Comparison of ENCODE assay signal across 25 mouse cellular contexts in the genomic region with DNA sequence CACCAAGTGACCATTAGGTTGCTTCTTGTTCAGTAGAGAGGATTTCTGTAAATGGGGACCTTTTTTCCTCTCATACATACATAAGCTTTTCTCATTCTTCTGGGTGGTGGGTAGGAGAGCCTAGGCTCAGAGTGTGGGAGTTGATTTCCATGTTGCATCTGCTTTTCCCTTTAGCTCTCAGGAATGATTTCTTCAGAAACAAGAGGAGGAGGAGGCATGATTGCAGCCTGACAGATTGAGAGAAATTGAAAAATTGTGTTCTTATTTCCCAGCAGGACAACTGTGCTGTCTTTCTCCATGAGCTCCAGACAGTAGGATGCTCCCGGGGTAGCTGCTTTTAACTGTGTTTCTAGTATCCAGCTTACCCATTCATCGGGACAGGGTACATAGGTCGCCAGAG. TPM values are rescaled to one million over a fixed set of nuclear protein-coding genes. Genes with fewer than 3 reads are reported as not detected.
A peak's percentile ranks its signal among the peaks of the same experiment; 100 is the strongest.
DNase-seq lines count a peak whose midpoint lies in the region; ATAC-seq and TF ChIP-seq lines count a peak whose summit lies in the region.
"Had no signal": no experiment of that assay in that cellular context is flagged by ENCODE, and none has a peak within 500 bp of the region (broad histone marks: within the 10 kb centered on the region; RNA-seq: fewer than 3 reads in every experiment).

No protein-coding gene starts in this region.

- H3K27me3 ChIP-seq in heart, embryonic 12.5 days (replicated peaks) = no peaks in the 10 kb centered on the region
- H3K27me3 ChIP-seq in spleen, adult 2 months (ENCODE audit: control insufficient read depth, insufficient read depth, low read length) = no peaks in the 10 kb centered on the region
- H3K27me3 ChIP-seq: embryonic facial prominence, embryonic 13.5 days; forebrain, embryonic 13.5 days; hindbrain, embryonic 15.5 days; liver, embryonic 15.5 days; lung, embryonic 15.5 days had no signal

- peaks cover 11% of the 10 kb centered on the region for H3K36me3 ChIP-seq in heart, embryonic 12.5 days
- 0 out of 2 replicates have a peak, but pooled peaks cover 3% of the 10 kb centered on the region for H3K36me3 ChIP-seq in spleen, adult 2 months (ENCODE audit: control insufficient read depth, insufficient read depth, low read length)
- H3K36me3 ChIP-seq: hindbrain, embryonic 15.5 days; liver, embryonic 15.5 days; lung, embryonic 15.5 days had no signal

- H3K9ac ChIP-seq in heart, embryonic 12.5 days = no peak overlapping the region
- H3K9ac ChIP-seq: embryonic facial prominence, embryonic 13.5 days; forebrain, embryonic 13.5 days; hindbrain, embryonic 15.5 days; liver, embryonic 15.5 days; lung, embryonic 15.5 days had no signal

- DNase-seq in heart, postnatal 36 days = no peak
- peak; percentile 34 to 67 for DNase-seq in layer of hippocampus, adult 18-20 months (ENCODE audit: low spot score in 2 of 2)
- DNase-seq in layer of hippocampus, postnatal 25 days (ENCODE audit: extremely low spot score in 1 of 2, low spot score in 1 of 2) = no peak
- no peak for DNase-seq in spleen, adult 2 months (ENCODE audit: low read depth in 1 of 2, low spot score in 2 of 2)
- DNase-seq in spleen, adult 12 weeks (ENCODE audit: low spot score) = no peak
- DNase-seq in lung, postnatal 36 days = no peak
- DNase-seq: adrenal gland, adult 8-10 months; cerebellum, adult 2 months; cerebellum, postnatal 25 days; embryo, embryonic 11 days; gastrocnemius, postnatal 14 days; kidney, adult 2 months; left cerebral cortex, postnatal 4 days; liver; lung, postnatal 4 days had no signal

- H3K4me2 ChIP-seq in heart, embryonic 12.5 days = no peak overlapping the region
- H3K4me2 ChIP-seq: embryonic facial prominence, embryonic 13.5 days; forebrain, embryonic 13.5 days; hindbrain, embryonic 15.5 days; liver, embryonic 15.5 days; lung, embryonic 15.5 days had no signal

- intact Hi-C loops in heart, postnatal 36 days (cut with DNase I) = no loop called here

- ATAC-seq in heart, embryonic 12.5 days (ENCODE audit: insufficient number of reproducible peaks, low FRiP score) = no peak
- ATAC-seq: forebrain, embryonic 13.5 days; midbrain, embryonic 16.5 days had no signal

- 86% methylated on average over 3 of the region's 3 CpGs for WGBS in heart, embryonic 12.5 days
- WGBS in spleen, adult 2 months = 97% methylated on average over 3 of the region's 3 CpGs

- H3K9me3 ChIP-seq in heart, embryonic 12.5 days (replicated peaks) = no peaks in the 10 kb centered on the region
- H3K9me3 ChIP-seq: embryonic facial prominence, embryonic 13.5 days; forebrain, embryonic 13.5 days; hindbrain, embryonic 15.5 days; liver, embryonic 15.5 days; lung, embryonic 15.5 days; midbrain, embryonic 10.5 days had no signal

- H3K4me1 ChIP-seq in heart, embryonic 12.5 days (replicated peaks) = peaks cover 73% of the 10 kb centered on the region
- H3K4me1 ChIP-seq in spleen, adult 2 months (ENCODE audit: control insufficient read depth, insufficient read depth, insufficient read length) = peaks cover 7% of the 10 kb centered on the region

- peak overlapping the region; percentile 97 for H3K27ac ChIP-seq in heart, embryonic 12.5 days (ENCODE audit: poor library complexity, severe bottlenecking)
- 0 out of 2 replicates have a peak overlapping the region, but pooled peaks have one; percentile 14 for H3K27ac ChIP-seq in spleen, adult 2 months (ENCODE audit: insufficient read depth, low read length)
- H3K27ac ChIP-seq: embryonic facial prominence, embryonic 13.5 days; forebrain, embryonic 13.5 days; hindbrain, embryonic 15.5 days; kidney, postnatal 0 days; liver, embryonic 15.5 days; lung, embryonic 15.5 days; midbrain, embryonic 10.5 days; stomach, postnatal 0 days had no signal

- TF ChIP-seq POLR2A in spleen, adult 2 months (IDR thresholded peaks at IDR 0.05; ENCODE audit: low read depth, low read length) = no peak

- TF ChIP-seq CTCF in spleen, adult 2 months (IDR thresholded peaks at IDR 0.05; ENCODE audit: extremely low read depth, insufficient read depth, insufficient read length, insufficient replicate concordance) = no peak

- no peak overlapping the region for H3K4me3 ChIP-seq in heart, embryonic 12.5 days
- H3K4me3 ChIP-seq in spleen, adult 2 months (ENCODE audit: extremely low read depth, insufficient read depth, insufficient read length) = no peak overlapping the region
- H3K4me3 ChIP-seq: embryonic facial prominence, embryonic 13.5 days; forebrain, embryonic 13.5 days; hindbrain, embryonic 15.5 days; liver, embryonic 15.5 days; lung, embryonic 15.5 days; midbrain, embryonic 10.5 days had no signal

RNA-seq across cellular contexts. Expression of gene Mmd, which starts 5.3 kb away (rescaled TPM):
- polyA plus RNA-seq in heart, embryonic 12.5 days (2016; fragmentation: Nextera tagmentation; extraction: Ambion mirVana) = 111 and 118 TPM in 2 replicates
- 10 to 100 TPM; 21.8 to 38.8 TPM for total RNA-seq in heart, postnatal 36 days (2021)
- total RNA-seq in layer of hippocampus, adult 18-20 months (2021) = 100 to 1,000 TPM; 376 to 382 TPM
- 100 to 1,000 TPM; 342 to 379 TPM for total RNA-seq in layer of hippocampus, postnatal 25 days (2021)
- 9.6 and 14.8 TPM in 2 replicates for polyA plus RNA-seq in spleen, adult 2 months (2012; rRNA removed)

Comparison
In these comparisons a context has a peak if more than half of its experiments do, and no peak if none do; other contexts are left out.
1. DNase-seq: peak in layer of hippocampus, adult 18-20 months (2 of 2); none in heart, postnatal 36 days (0 of 2), layer of hippocampus, postnatal 25 days (0 of 2), spleen, adult 2 months (0 of 2), spleen, adult 12 weeks (single experiment) and lung, postnatal 36 days (single experiment).
2. RNA of gene Mmd, which starts 5.3 kb away (total RNA-seq): 376 to 382 TPM in layer of hippocampus, adult 18-20 months and 342 to 379 TPM in layer of hippocampus, postnatal 25 days; 21.8 to 38.8 TPM in heart, postnatal 36 days; every median in the first group is over 4 times any median in the second.